Mouse (Mus musculus): ENCODE data around the gene Rad54l.

GRCm38 (mm10) chr4:116162142-116162541 is 38.7 kb upstream of the Rad54l start:
- TF ChIP-seq CTCF (IDR thresholded peaks at IDR 0.05; ENCODE audit: control insufficient read depth, insufficient read depth, insufficient read length), result no peak
- TF ChIP-seq USF1 (IDR thresholded peaks at IDR 0.05; ENCODE audit: low read depth), result no peak
- no peak for TF ChIP-seq CEBPB (IDR thresholded peaks at IDR 0.05; ENCODE audit: low read depth)
